8 mouse cellular contexts compared by ENCODE assay signal in genomic region chr3:104866674-104867073, GRCm38 (mm10). TPM values are rescaled to one million over a fixed set of nuclear protein-coding genes. Genes with fewer than 3 reads are reported as not detected.
A peak's percentile ranks its signal among the peaks of the same experiment; 100 is the strongest.
DNase-seq lines count a peak whose midpoint lies in the region; ATAC-seq and TF ChIP-seq lines count a peak whose summit lies in the region.
"Not testable (repeated sequence)": the region's sequence is repeated elsewhere in the genome, so short reads cannot be mapped to it uniquely, and the experiment has no call there.

No protein-coding gene starts in this region.

- not testable (repeated sequence) for H3K27ac ChIP-seq in embryonic facial prominence, embryonic 10.5 days (replicated peaks); forebrain, embryonic 13.5 days; heart, embryonic 15.5 days; hindbrain, postnatal 0 days; limb, embryonic 13.5 days; lung, embryonic 14.5 days (ENCODE audit: low read depth); midbrain, embryonic 15.5 days; stomach, embryonic 15.5 days

- not testable (repeated sequence) for TF ChIP-seq CTCF in hindbrain, postnatal 0 days (IDR thresholded peaks at IDR 0.05; ENCODE audit: low read depth); lung, embryonic 14.5 days (IDR thresholded peaks at IDR 0.05; ENCODE audit: low read depth)

- H3K4me3 ChIP-seq in embryonic facial prominence, embryonic 10.5 days = peak overlapping the region; percentile 98; the same call in 1 of the 2 replicates
- H3K4me3 ChIP-seq in forebrain, embryonic 13.5 days = peak overlapping the region; percentile 72; the same call in 1 of the 2 replicates
- not testable (repeated sequence) for H3K4me3 ChIP-seq in heart, embryonic 15.5 days; hindbrain, postnatal 0 days (ENCODE audit: low read length); limb, embryonic 13.5 days; midbrain, embryonic 15.5 days; stomach, embryonic 15.5 days (replicated peaks)
- peak overlapping the region; percentile 98 for H3K4me3 ChIP-seq in lung, embryonic 14.5 days (ENCODE audit: low read depth, low read length)

- H3K9ac ChIP-seq in forebrain, embryonic 13.5 days; heart, embryonic 15.5 days; hindbrain, postnatal 0 days (replicated peaks; ENCODE audit: low read length); limb, embryonic 13.5 days; lung, embryonic 14.5 days; midbrain, embryonic 15.5 days; stomach, embryonic 15.5 days: not testable (repeated sequence)

- DNase-seq in embryonic facial prominence, embryonic 10.5 days (ENCODE audit: low spot score); hindbrain, postnatal 0 days (ENCODE audit: low spot score); lung, embryonic 14.5 days: not testable (repeated sequence)

- ATAC-seq in forebrain, embryonic 13.5 days; heart, embryonic 15.5 days (replicated peaks; ENCODE audit: insufficient number of reproducible peaks, insufficient read depth, low FRiP score, low read depth); hindbrain, postnatal 0 days; limb, embryonic 13.5 days (ENCODE audit: low FRiP score, low read depth); lung, embryonic 14.5 days (ENCODE audit: insufficient read depth); midbrain, embryonic 15.5 days (replicated peaks); stomach, embryonic 15.5 days (ENCODE audit: insufficient read depth, low FRiP score, low read depth): not testable (repeated sequence)

- H3K27me3 ChIP-seq in embryonic facial prominence, embryonic 10.5 days (replicated peaks; ENCODE audit: low read depth, poor library complexity, severe bottlenecking); forebrain, embryonic 13.5 days; heart, embryonic 15.5 days; hindbrain, postnatal 0 days (ENCODE audit: insufficient read depth, low read length); limb, embryonic 13.5 days; lung, embryonic 14.5 days (ENCODE audit: insufficient read depth, low read length); midbrain, embryonic 15.5 days (replicated peaks); stomach, embryonic 15.5 days (replicated peaks): not testable (repeated sequence)

- peaks cover 35% of the 10 kb centered on the region for H3K36me3 ChIP-seq in embryonic facial prominence, embryonic 10.5 days (replicated peaks)
- peaks cover 21% of the 10 kb centered on the region for H3K36me3 ChIP-seq in forebrain, embryonic 13.5 days (ENCODE audit: poor library complexity, severe bottlenecking)
- peaks cover 19% of the 10 kb centered on the region for H3K36me3 ChIP-seq in heart, embryonic 15.5 days
- peaks cover 12% of the 10 kb centered on the region; the same call in 1 of the 2 replicates for H3K36me3 ChIP-seq in hindbrain, postnatal 0 days (ENCODE audit: insufficient read depth, low read length)
- H3K36me3 ChIP-seq in limb, embryonic 13.5 days = peaks cover 23% of the 10 kb centered on the region
- peaks cover 23% of the 10 kb centered on the region for H3K36me3 ChIP-seq in lung, embryonic 14.5 days (ENCODE audit: insufficient read depth)
- not testable (repeated sequence) for H3K36me3 ChIP-seq in midbrain, embryonic 15.5 days (replicated peaks); stomach, embryonic 15.5 days

- H3K4me2 ChIP-seq in forebrain, embryonic 13.5 days = peak overlapping the region; percentile 86; the same call in 1 of the 2 replicates
- H3K4me2 ChIP-seq in heart, embryonic 15.5 days = 0 out of 2 replicates have a peak overlapping the region, but pooled peaks have one; percentile 72
- H3K4me2 ChIP-seq in hindbrain, postnatal 0 days (ENCODE audit: low read depth, low read length) = peak overlapping the region; percentile 78; the same call in 1 of the 2 replicates
- H3K4me2 ChIP-seq in limb, embryonic 13.5 days (replicated peaks) = peak overlapping the region; percentile 82; the same call in 1 of the 2 replicates
- H3K4me2 ChIP-seq in lung, embryonic 14.5 days = peak overlapping the region; percentile 63
- H3K4me2 ChIP-seq in midbrain, embryonic 15.5 days = peak overlapping the region; percentile 66
- peak overlapping the region; percentile 72; the same call in 1 of the 2 replicates for H3K4me2 ChIP-seq in stomach, embryonic 15.5 days

- not testable (repeated sequence) for H3K9me3 ChIP-seq in embryonic facial prominence, embryonic 10.5 days; forebrain, embryonic 13.5 days (replicated peaks); heart, embryonic 15.5 days (replicated peaks); hindbrain, postnatal 0 days (ENCODE audit: low read length); limb, embryonic 13.5 days; lung, embryonic 14.5 days (ENCODE audit: low read depth, low read length); midbrain, embryonic 15.5 days; stomach, embryonic 15.5 days

- H3K4me1 ChIP-seq in embryonic facial prominence, embryonic 10.5 days = peaks cover 28% of the 10 kb centered on the region
- H3K4me1 ChIP-seq in forebrain, embryonic 13.5 days = peaks cover 31% of the 10 kb centered on the region
- peaks cover 22% of the 10 kb centered on the region for H3K4me1 ChIP-seq in heart, embryonic 15.5 days (replicated peaks)
- not testable (repeated sequence) for H3K4me1 ChIP-seq in hindbrain, postnatal 0 days (ENCODE audit: insufficient read depth, low read length); lung, embryonic 14.5 days (ENCODE audit: insufficient read depth)
- peaks cover 29% of the 10 kb centered on the region for H3K4me1 ChIP-seq in limb, embryonic 13.5 days
- peaks cover 33% of the 10 kb centered on the region for H3K4me1 ChIP-seq in midbrain, embryonic 15.5 days
- peaks cover 11% of the 10 kb centered on the region for H3K4me1 ChIP-seq in stomach, embryonic 15.5 days

RNA-seq across cellular contexts. Expression of gene Capza1, which starts 2.4 kb away (rescaled TPM):
- 191 and 198 TPM in 2 replicates for polyA plus RNA-seq in embryonic facial prominence, embryonic 10.5 days (2016; fragmentation: Nextera tagmentation; extraction: Ambion mirVana)
- 180 and 196 TPM in 2 replicates for polyA plus RNA-seq in forebrain, embryonic 13.5 days (2015; fragmentation: Nextera tagmentation; extraction: Ambion mirVana)
- polyA plus RNA-seq in heart, embryonic 15.5 days (2015; fragmentation: Nextera tagmentation; extraction: Ambion mirVana) = 149 and 169 TPM in 2 replicates
- total RNA-seq in hindbrain, postnatal 0 days (2014; rRNA removed) = 95.1 and 107 TPM in 2 replicates
- 98.4 and 99.5 TPM in 2 replicates for polyA plus RNA-seq in hindbrain, postnatal 0 days (2015; fragmentation: Nextera tagmentation; extraction: Ambion mirVana)
- polyA plus RNA-seq in limb, embryonic 13.5 days (2015; fragmentation: Nextera tagmentation; extraction: Ambion mirVana) = 191 and 206 TPM in 2 replicates
- 233 and 236 TPM in 2 replicates for polyA plus RNA-seq in lung, embryonic 14.5 days (2014; fragmentation: Nextera tagmentation; extraction: Ambion mirVana)
- 157 and 164 TPM in 2 replicates for polyA plus RNA-seq in midbrain, embryonic 15.5 days (2015; fragmentation: Nextera tagmentation; extraction: Ambion mirVana)
- polyA plus RNA-seq in stomach, embryonic 15.5 days (2015; fragmentation: Nextera tagmentation; extraction: Ambion mirVana) = 178 and 186 TPM in 2 replicates

RNA-seq across cellular contexts. Expression of gene St7l, which starts 2.9 kb away (rescaled TPM):
- polyA plus RNA-seq in embryonic facial prominence, embryonic 10.5 days (2016; fragmentation: Nextera tagmentation; extraction: Ambion mirVana) = 29.0 and 31.7 TPM in 2 replicates
- polyA plus RNA-seq in forebrain, embryonic 13.5 days (2015; fragmentation: Nextera tagmentation; extraction: Ambion mirVana) = 32.6 and 40.5 TPM in 2 replicates
- polyA plus RNA-seq in heart, embryonic 15.5 days (2015; fragmentation: Nextera tagmentation; extraction: Ambion mirVana) = 25.3 and 26.9 TPM in 2 replicates
- 18.9 and 28.9 TPM in 2 replicates for total RNA-seq in hindbrain, postnatal 0 days (2014; rRNA removed)
- polyA plus RNA-seq in hindbrain, postnatal 0 days (2015; fragmentation: Nextera tagmentation; extraction: Ambion mirVana) = 30.3 and 31.3 TPM in 2 replicates
- polyA plus RNA-seq in limb, embryonic 13.5 days (2015; fragmentation: Nextera tagmentation; extraction: Ambion mirVana) = 40.1 and 41.0 TPM in 2 replicates
- polyA plus RNA-seq in lung, embryonic 14.5 days (2014; fragmentation: Nextera tagmentation; extraction: Ambion mirVana) = 33.2 and 36.2 TPM in 2 replicates
- polyA plus RNA-seq in midbrain, embryonic 15.5 days (2015; fragmentation: Nextera tagmentation; extraction: Ambion mirVana) = 31.8 and 35.1 TPM in 2 replicates
- polyA plus RNA-seq in stomach, embryonic 15.5 days (2015; fragmentation: Nextera tagmentation; extraction: Ambion mirVana) = 34.4 and 37.5 TPM in 2 replicates

RNA-seq across cellular contexts. Expression of gene Mov10, which starts 48.3 kb away (rescaled TPM):
- polyA plus RNA-seq in embryonic facial prominence, embryonic 10.5 days (2016; fragmentation: Nextera tagmentation; extraction: Ambion mirVana) = 38.0 and 46.4 TPM in 2 replicates
- 7.2 and 10.5 TPM in 2 replicates for polyA plus RNA-seq in forebrain, embryonic 13.5 days (2015; fragmentation: Nextera tagmentation; extraction: Ambion mirVana)
- 24.4 and 34.9 TPM in 2 replicates for polyA plus RNA-seq in heart, embryonic 15.5 days (2015; fragmentation: Nextera tagmentation; extraction: Ambion mirVana)
- total RNA-seq in hindbrain, postnatal 0 days (2014; rRNA removed) = 10.9 and 11.6 TPM in 2 replicates
- polyA plus RNA-seq in hindbrain, postnatal 0 days (2015; fragmentation: Nextera tagmentation; extraction: Ambion mirVana) = 8.0 and 8.9 TPM in 2 replicates
- 71.7 and 74.9 TPM in 2 replicates for polyA plus RNA-seq in limb, embryonic 13.5 days (2015; fragmentation: Nextera tagmentation; extraction: Ambion mirVana)
- 51.0 and 53.9 TPM in 2 replicates for polyA plus RNA-seq in lung, embryonic 14.5 days (2014; fragmentation: Nextera tagmentation; extraction: Ambion mirVana)
- 9.7 and 10.6 TPM in 2 replicates for polyA plus RNA-seq in midbrain, embryonic 15.5 days (2015; fragmentation: Nextera tagmentation; extraction: Ambion mirVana)
- 86.1 and 95.2 TPM in 2 replicates for polyA plus RNA-seq in stomach, embryonic 15.5 days (2015; fragmentation: Nextera tagmentation; extraction: Ambion mirVana)
